Mouse (Mus musculus) kidney, postnatal 0 days (tissue): ENCODE measurements around the gene Fam107b. TPM values are rescaled to one million over a fixed set of nuclear protein-coding genes. Genes with fewer than 3 reads are reported as not detected.

ENCODE experiments used
- ATAC-seq: fragments of 200-750 bp; cut with Nextera tagmentation; replicated peaks from 2 replicates; pipeline ENCODE4 v1.8.0; 2017; ENCODE audit warnings: low read depth, moderate number of reproducible peaks, moderate TSS enrichment, moderate library complexity; ENCODE audit not compliant: low FRiP score
- DNase-seq: peaks from one replicate; pipeline ENCODE4 v3.0.0-alpha.2; 2016; ENCODE audit warnings: low spot score
- H3K27ac ChIP-seq: fragments of 300-500 bp; sonication (generic); 2 replicates; pipeline ENCODE4 v1.5.1; 2014; ENCODE audit warnings: mild to moderate bottlenecking
- H3K27me3 ChIP-seq: fragments of 300-500 bp; sonication (generic); 2 replicates; pipeline ENCODE4 v1.6.1; 2014; ENCODE audit warnings: low read length, mixed read lengths; ENCODE audit not compliant: insufficient read depth
- H3K36me3 ChIP-seq: fragments of 300-500 bp; sonication (generic); 2 replicates; pipeline ENCODE4 v1.6.1; 2014; ENCODE audit warnings: low read length, mixed read lengths; ENCODE audit not compliant: insufficient read depth
- H3K4me1 ChIP-seq: fragments of 300-500 bp; sonication (generic); replicated peaks from 2 replicates; pipeline ENCODE4 v1.6.1; 2014; ENCODE audit warnings: antibody characterized with exemption, low read length, mixed read lengths; ENCODE audit not compliant: insufficient read depth
- H3K4me2 ChIP-seq: fragments of 300-500 bp; sonication (generic); 2 replicates; pipeline ENCODE4 v1.6.1; 2014; ENCODE audit warnings: mild to moderate bottlenecking, low read length, moderate library complexity, mixed read lengths
- H3K4me3 ChIP-seq: fragments of 300-500 bp; sonication (generic); replicated peaks from 2 replicates; pipeline ENCODE4 v1.5.1; 2014; ENCODE audit warnings: low read depth, low read length
- H3K9ac ChIP-seq: fragments of 300-500 bp; sonication (generic); 2 replicates; pipeline ENCODE4 v1.6.1; 2014; ENCODE audit warnings: low read depth, low read length
- H3K9me3 ChIP-seq: fragments of 300-500 bp; sonication (generic); replicated peaks from 2 replicates; pipeline ENCODE4 v1.6.1; 2016; ENCODE audit warnings: low read length, inconsistent platforms, mixed read lengths
- CTCF ChIP-seq: IDR thresholded peaks from 2 replicates; pipeline ENCODE4 v1.5.1; 2016; ENCODE audit warnings: antibody characterized with exemption, low read depth, mild to moderate bottlenecking, moderate library complexity
- WGBS: fragments of 180-500 bp; shearing (Covaris S2); extraction: QIAGEN DNeasy Blood & Tissue Kit; methylation state at CpG from one replicate; pipeline ENCODE4 v1.1.7; 2014; 5-methylcytosine and 5-hydroxymethylcytosine counted together
- polyA plus RNA-seq: library from polyadenylated mRNA; unstranded; fragments of >200 nt; fragmentation: Nextera tagmentation; extraction: Ambion mirVana; gene quantifications from 2 replicates; pipeline ENCODE4 v1.2.1, GENCODE M21; 2015

Fam107b gene
- polyA plus RNA-seq, 1 experiment from 2014 or later: 62.6 TPM

- Histone ChIP-seq H3K9me3 (no peaks in the 10 kb centered on the region), H3K27ac (no peak overlapping the region), H3K4me2 (no peak overlapping the region), H3K9ac (no peak overlapping the region), H3K36me3 (no peaks in the 10 kb centered on the region), H3K4me1 (no peaks in the 10 kb centered on the region), H3K27me3 (no peaks in the 10 kb centered on the region), H3K4me3 (no peak overlapping the region)
- WGBS: 61% methylated on average over 3 of the region's 3 CpGs
- DNase-seq (no peak), ATAC-seq (no peak)
- TF ChIP-seq CTCF: no peak
These were observed 30.1 kb downstream of the Fam107b start for GRCm38 (mm10) chr2:3600421-3600820.

GRCm38 (mm10) chr2:3602599-3602998, 32.3 kb downstream of the Fam107b start:
- WGBS: 86% methylated on average over 3 of the region's 3 CpGs
- no peaks in the 10 kb centered on the region for H3K4me1 ChIP-seq

DNA sequence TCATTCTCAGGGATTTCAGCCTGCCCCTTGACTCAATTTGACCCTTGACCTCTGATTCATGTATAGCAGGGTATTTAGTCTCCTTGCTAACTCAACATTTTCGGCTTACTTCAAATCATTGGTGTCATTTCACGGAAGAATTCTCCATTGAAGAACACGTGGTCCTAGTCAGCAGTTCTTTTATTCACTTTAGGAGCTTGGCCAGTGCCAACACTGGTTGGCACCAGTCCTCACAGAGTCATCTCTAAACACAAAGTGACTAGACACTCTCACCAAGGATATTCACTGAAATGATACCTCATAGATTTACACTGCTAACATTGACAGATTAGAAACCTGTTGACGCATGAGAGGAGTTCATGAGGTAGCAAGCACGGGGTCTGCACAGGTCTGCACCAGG, 32.9 kb downstream of the Fam107b start:
- no peak overlapping the region for H3K9ac ChIP-seq
- H3K9me3 ChIP-seq: no peaks in the 10 kb centered on the region

More at GRCm38 (mm10) chr2:3602599-3602998, 32.3 kb downstream of the Fam107b start:
- ATAC-seq (no peak), DNase-seq (no peak)
- Histone ChIP-seq H3K4me3 (no peak overlapping the region), H3K9me3 (no peaks in the 10 kb centered on the region), H3K27ac (no peak overlapping the region), H3K4me2 (no peak overlapping the region), H3K9ac (no peak overlapping the region), H3K27me3 (no peaks in the 10 kb centered on the region), H3K36me3 (no peaks in the 10 kb centered on the region)
- TF ChIP-seq CTCF: no peak

GRCm38 (mm10) chr2:3608868-3609854, 38.9 kb downstream of the Fam107b start:
- no peaks in the 10 kb centered on the region for H3K4me1 ChIP-seq
- no peaks in the 10 kb centered on the region for H3K36me3 ChIP-seq
- H3K9ac ChIP-seq: no peak overlapping the region
- H3K27ac ChIP-seq: no peak overlapping the region
- H3K4me3 ChIP-seq: no peak overlapping the region
- no peaks in the 10 kb centered on the region for H3K9me3 ChIP-seq
- H3K4me2 ChIP-seq: no peak overlapping the region
- no peaks in the 10 kb centered on the region for H3K27me3 ChIP-seq
- 46% methylated on average over 8 of the region's 8 CpGs for WGBS
- ATAC-seq (no peak), DNase-seq (no peak)
- no peak for TF ChIP-seq CTCF

More for the DNA sequence above, 32.9 kb downstream of the Fam107b start:
- Histone ChIP-seq H3K27ac (no peak overlapping the region), H3K4me2 (no peak overlapping the region), H3K4me3 (no peak overlapping the region), H3K36me3 (no peaks in the 10 kb centered on the region), H3K27me3 (no peaks in the 10 kb centered on the region), H3K4me1 (no peaks in the 10 kb centered on the region)
- 87% methylated on average over 5 of the region's 5 CpGs for WGBS
- TF ChIP-seq CTCF: no peak
- ATAC-seq (no peak), DNase-seq (no peak)

DNA sequence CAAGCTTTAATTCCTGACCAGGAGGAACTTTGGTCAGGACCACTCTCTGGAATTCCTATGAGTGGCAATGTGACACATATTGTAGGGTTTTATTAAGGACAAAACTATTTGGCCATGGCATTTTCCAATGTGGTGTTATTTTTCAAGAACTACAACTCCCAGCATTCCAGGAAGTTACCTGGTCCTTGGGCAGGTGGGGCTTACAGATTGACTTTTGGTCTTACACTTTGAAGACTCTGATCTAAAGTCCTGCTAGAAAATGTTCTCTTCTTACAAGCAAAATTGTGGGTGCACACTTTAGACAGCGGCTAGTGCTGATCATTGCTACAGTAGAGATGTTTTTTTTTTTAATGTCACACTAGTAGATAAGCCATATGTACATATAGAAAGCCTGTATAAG, 48.2 kb downstream of the Fam107b start:
- DNase-seq (no peak), ATAC-seq (no peak)
- Histone ChIP-seq H3K4me1 (no peaks in the 10 kb centered on the region), H3K4me2 (no peak overlapping the region), H3K27me3 (no peaks in the 10 kb centered on the region), H3K9ac (no peak overlapping the region), H3K27ac (no peak overlapping the region), H3K4me3 (no peak overlapping the region), H3K36me3 (no peaks in the 10 kb centered on the region), H3K9me3 (no peaks in the 10 kb centered on the region)
- 93% methylated on average over 1 of the region's 1 CpGs for WGBS
- no peak for TF ChIP-seq CTCF

DNA sequence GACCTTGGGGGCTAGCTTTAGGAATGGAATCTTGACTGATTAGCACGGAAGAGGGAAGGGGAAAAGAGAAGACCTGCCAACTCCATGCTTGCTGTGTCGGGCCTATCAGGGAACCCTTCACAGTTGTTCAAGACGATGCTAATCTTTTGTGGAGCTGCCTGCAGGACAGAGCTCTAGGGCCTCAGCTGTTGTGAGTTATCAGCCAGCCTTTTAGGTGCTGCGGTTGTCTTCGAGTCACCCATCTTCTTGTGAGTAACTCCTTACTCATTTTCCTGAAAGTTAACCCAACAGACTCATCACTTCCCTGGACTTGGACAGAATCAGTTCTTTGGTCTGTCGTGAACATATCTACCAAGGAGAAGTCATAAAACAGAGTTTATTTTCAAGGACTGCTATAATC, 51.3 kb downstream of the Fam107b start:
- no peaks in the 10 kb centered on the region for H3K27me3 ChIP-seq
- WGBS: 71% methylated on average over 6 of the region's 6 CpGs
- ATAC-seq: no peak

More for the DNA sequence above, 51.3 kb downstream of the Fam107b start:
- no peak overlapping the region for H3K27ac ChIP-seq
- no peaks in the 10 kb centered on the region for H3K4me1 ChIP-seq
- no peak overlapping the region for H3K4me3 ChIP-seq
- H3K9ac ChIP-seq: no peak overlapping the region
- H3K4me2 ChIP-seq: no peak overlapping the region
- no peaks in the 10 kb centered on the region for H3K36me3 ChIP-seq
- H3K9me3 ChIP-seq: no peaks in the 10 kb centered on the region
- TF ChIP-seq CTCF: no peak
- no peak for DNase-seq
